Mouse (Mus musculus): ENCODE results near the gene Iqgap2.
A peak's percentile ranks its signal among the peaks of the same experiment; 100 is the strongest.

The Iqgap2 gene

DNA sequence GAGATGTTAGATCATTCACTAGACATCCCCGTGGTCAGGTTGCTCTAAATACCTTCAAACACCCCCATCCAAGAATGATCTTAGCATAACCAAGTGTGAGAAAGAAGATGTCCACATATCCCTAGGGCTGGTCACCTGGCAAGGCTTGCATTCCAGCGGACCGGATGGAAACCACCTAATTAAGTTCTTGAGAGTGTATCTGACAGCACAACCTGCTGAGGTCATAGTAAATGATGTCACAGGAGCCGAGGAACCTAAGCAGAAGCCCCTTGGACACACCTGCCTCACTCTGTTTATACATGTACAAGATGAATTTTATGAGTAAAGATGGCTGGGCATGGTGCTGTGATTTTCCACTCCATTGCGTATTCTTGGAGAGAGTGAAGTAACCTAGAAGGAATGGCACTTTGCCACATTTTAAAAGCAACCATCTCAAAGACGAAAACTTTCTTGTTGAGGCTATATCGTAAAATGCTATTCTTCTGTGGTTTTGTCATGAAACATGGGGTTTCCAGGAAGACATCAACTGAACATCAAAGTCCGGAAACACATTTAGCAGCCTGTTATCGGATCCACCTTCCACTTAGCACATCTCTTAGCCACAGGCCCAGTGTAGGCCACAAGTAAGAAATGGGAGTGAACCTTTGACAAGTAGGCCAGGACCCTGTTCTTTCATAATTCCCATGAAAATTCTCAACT lies 179.0 kb downstream of the Iqgap2 start:
- no peak for DNase-seq (ENCODE audit: low spot score)

DNA sequence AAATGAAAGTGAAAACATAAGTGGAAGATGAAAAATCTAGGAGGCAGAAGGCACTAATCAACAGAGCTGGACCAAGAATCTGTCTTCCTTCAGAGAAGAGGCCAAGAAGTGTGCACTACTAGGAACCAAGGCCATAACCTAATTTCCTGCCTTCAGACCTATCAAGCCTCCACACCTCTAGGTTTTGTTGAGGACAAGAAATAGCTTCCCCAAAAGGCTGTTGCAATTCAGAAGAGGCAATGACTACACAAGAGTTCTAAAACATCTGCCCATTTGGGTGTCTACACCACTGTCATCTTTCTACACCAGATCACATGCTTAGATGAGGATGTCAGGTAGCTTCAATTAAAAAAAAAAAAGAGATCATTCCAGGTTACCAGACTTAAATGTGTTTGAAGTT lies 179.7 kb downstream of the Iqgap2 start:
- DNase-seq (ENCODE audit: low spot score), result no peak

DNA sequence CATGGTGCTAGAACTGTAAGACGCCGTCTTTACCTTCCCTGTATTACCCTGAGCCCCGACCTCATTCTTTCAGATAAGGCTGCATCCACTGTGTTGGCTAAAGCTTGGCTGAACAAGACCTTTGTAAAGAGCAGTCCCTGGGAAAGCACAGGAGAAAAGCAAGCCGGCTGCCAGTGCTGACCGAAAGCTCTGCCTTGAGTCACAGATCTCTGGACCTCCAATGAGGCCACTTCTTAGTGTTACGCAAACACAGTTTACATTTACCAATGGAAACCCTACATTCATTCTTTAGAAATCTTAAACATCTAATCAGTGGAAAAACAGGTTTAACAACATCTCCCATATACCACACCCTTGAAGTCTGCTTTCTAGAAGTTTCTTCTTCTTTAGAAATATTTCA lies 186.1 kb downstream of the Iqgap2 start:
- no peak for DNase-seq (ENCODE audit: low spot score)

DNA sequence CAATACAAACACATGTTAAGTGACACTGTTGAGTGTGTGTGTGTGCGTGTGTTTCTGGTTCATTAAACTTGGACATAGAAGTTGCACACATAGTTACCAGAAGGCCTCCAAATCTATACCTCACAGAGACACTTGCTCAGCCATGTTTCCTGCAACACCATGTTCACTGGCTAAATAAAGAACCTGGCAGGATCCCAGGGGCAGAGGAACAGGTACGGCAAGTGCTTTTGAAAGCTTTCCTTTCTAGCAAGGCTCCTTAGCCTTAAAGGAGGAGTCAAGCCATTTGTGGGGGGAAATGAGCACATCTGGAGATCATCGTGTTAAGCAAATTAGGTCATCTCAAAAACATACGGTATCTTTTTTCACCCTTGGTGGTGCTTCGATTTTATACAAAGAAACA lies 188.3 kb downstream of the Iqgap2 start:
- no peak for DNase-seq (ENCODE audit: low spot score)

DNA sequence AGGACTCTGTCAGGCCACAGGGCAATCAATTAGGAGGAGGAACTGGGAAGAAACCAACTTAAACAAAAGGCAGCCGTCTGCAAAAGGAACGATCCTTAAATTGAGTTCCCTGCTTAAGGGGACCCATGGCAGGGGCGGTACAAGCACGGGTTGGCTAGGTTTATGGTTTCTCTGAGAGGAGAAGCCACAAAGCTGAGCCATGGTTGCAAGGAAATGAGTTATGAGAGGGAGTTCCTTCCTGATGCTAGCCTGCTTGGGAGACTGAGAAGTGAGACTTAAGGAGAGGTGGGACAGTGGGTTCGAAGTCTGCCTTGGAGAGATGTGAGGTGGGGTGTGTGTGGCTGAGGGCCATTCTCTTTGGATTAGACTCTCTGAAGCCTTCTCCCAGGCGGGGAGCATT lies 193.8 kb downstream of the Iqgap2 start:
- DNase-seq (ENCODE audit: low spot score), result no peak

DNA sequence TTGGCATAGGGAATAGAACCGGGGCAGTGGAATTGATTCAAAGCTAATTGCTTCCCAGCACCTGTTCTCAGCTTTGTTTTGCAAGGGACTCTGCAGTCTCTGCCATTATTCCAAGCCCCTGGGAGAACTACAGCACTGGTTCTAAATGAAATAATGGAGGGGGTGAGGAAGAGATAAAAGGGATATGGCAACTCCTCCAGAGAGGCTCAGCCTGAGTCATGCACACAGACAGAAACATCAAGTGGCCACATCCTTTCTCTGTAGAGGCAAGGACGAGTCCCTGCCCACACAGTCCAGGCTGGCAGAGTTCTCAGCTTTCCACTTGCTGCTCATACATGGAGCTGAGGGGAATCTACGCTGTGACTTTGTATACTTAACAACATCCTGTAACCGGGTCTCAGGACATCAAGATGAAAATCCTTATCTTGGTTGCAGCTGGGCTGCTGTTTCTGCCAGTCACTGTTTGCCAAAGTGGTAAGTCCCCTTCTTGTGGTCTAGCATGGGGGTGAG lies 195.0 kb downstream of the Iqgap2 start, which contains the start of gene F2rl2:
Gene F2rl2 (plus strand): TSS at position 200 of the 510 bp plus-strand sequence.
- DNase-seq (ENCODE audit: low spot score), result no peak

DNA sequence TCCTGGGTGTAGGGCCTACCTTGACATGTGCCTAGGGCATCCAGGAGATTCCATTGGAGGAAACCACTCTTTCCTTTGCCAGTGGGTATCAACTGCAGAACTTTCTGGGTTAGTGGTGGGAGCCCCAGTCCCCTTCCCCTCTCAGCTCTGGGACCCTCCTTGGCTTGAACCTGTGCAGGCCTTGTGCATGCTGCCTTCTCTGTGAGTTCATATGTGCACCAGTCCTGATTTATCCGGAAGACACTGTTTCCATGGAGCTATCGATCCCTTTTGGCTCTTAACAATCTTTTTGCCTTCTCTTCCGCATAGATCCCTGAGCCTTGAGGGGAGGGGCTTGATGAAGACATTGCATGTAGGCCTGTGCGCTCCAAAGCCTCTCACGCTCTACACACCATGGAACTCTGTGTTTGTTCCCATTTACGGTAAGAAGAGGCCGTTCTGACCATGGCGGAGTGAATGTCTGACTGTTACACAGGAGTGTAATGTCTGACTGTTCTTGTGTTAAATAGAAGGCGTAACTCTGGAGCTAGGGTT lies 195.5 kb downstream of the Iqgap2 start:
- DNase-seq (ENCODE audit: low spot score), result no peak

DNA sequence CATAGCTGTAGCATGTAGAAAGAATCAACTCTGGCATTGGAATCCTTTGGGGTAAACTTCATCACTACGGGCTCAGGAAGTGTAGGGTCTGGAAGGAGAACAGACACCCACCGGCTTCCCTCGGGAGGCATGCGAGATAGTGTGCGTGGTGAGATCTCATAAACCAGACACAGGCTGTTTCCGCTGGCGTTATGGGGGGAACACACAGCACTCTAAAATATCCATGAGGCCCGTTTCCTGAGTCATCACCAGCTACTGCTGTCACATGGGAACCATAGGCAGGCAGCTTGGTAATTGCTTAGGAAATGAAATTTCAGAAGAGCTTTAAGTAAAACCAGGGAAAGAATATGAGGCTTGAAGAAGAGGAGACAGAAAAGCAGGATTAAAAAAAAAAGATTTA lies 199.5 kb downstream of the Iqgap2 start:
- no peak for DNase-seq (ENCODE audit: low spot score)

DNA sequence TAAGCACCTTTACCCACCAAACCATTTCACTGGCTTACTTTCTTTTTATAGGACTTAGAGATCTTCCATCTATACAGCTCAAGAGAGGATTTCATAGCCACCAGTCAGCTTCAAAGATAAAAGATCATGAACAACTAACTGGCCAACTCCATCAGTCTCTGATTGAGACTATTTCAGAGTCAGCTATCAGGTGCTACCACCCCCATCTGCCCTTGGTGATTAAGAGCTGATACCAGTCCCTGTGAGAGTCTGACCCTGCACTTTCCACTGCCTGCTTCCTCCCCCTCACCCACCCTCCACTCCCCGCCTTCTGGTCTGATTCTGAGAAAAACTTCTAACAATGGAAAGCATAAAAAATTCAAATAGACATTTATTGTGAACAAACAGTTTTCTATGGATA lies 203.1 kb downstream of the Iqgap2 start:
- no peak for DNase-seq (ENCODE audit: low spot score)

DNA sequence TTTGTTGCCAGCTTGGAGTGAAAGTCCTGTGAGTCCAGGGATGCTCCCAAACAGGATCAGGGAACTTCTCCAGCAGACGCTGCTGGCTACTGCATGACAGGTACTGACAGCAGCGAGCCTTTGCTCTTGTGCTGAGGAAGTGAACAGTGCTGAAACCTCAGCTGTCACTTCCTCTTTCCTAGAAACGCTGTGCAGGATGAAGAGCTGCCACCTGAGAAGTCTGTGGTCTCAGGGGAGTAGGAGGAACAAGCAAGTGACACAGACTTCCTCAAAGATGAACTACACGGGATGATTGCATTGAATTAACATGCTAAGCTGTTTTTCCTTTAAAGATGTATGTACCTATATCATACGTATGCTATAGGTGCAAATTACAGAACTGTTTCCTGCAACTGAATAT lies 206.0 kb downstream of the Iqgap2 start:
- no peak for DNase-seq (ENCODE audit: low spot score)

DNA sequence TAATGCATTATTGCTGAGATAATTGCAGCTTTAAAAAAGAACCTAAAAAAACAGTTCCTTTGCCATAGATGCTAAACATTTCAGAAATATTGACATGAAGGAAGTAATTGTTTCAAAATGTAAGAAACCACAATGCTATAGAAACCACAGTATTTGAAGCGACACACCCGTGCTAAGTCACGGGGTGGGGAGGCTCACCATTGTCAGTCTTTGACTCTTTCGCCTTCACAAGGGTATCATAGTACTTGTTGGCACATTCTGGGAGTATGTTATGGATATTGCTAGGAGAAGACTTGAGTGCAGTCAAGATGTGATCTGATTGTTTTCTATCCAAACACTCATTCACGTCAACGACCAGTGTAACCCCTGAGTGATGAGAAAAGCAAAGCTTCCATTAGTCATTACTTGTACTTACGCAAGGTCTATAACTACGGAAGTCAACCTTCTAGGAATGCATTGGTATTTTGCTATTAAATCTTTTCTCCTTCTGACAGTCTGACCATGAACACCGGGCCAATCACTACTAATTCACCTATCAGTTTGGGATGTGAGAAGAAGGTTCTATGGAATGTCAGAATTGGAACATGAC lies 207.0 kb downstream of the Iqgap2 start:
- no peak for DNase-seq (ENCODE audit: low spot score)

DNA sequence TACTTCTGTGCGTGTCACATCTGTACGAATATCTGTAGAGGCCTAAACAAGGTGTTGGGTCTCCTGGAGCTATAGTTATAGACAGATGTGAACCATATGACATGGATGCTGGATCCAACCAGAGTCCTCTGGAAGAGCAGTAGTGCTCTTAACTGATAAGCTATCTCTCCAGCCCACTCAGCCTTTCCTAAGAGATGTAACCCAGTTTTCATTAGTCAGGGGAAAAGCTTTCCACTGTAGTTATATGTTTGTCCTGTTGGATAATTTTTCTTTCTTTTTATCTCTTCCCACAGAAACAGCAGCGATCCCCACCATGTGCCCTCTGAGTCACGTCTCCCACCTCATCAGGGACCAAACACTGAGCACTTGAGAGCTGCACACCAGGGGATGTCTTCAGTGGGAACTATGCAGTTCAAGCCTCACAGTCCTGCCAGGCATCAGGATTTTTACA lies 212.2 kb downstream of the Iqgap2 start:
- no peak for DNase-seq (ENCODE audit: low spot score)

DNA sequence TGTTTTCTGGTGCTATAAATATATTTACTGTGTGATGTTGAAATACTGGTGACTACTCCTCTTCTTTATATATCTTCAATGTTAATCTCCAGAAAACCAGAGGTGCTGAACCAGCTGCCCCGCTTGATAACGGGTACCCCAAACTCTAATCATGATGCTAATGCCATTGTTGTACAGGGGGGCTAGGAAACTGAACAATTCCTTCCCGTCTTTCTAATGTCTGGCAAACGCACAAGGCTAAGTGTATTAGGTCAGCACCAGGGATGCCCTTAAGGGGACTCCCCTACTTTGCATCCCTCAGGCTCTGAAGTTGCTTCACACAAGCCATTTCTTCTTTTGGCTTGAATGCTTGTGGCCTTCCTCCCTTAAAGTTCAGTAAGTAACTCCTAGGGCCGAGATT lies 212.6 kb downstream of the Iqgap2 start:
- DNase-seq (ENCODE audit: low spot score), result no peak

DNA sequence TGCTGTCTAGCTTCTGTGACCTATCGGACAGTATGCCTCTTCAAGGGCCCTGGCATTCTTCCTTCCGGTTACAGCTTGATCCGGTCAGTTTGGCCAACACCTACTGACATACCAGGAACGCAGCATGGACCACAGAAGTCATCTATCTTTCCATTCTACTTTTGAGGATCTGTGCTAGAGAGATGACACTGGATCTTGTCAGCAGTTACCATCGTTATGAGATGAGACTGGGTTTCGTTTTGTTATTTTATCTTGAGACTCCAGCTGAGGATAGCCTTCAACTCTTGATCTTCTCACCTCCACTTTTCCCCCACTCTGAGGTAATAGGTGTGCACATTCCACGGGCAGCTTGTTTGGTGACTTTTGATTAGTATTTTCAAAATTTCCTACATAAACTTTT lies 219.3 kb downstream of the Iqgap2 start:
- DNase-seq (ENCODE audit: low spot score), result no peak

DNA sequence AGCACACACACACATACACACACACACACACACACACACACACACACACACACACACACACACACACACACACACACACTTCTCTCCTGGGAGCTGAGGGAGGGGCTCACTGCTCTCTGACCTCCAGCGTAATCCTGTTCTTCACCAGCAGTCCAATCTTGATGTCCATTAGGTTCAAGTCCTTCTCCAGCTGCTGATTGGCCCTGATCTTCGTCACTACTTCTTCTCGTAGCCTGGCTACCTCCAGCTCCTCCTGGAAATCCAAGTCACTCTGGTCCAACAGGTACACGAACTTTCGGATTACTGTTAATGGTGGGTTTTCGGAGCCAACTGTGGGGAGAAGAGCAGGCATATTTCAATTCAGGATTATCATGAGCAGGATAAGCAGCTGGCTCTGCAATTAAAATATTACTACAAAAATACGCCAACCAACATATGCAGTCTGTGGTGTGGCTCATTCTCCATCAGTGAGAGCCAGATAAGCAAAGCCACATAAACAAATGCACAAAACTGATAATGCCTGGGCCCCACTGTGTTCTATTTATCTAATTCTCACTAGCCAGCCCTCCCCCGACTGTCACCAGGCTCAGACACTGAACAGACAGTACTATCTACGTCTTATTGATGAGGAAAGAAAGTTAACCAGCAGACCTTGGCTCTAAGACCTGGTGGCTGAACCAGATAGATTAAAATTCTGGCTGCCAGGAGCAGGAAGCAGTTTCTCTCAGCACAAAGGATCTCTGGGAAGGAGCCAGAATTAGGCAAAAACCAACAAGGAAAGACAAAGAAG lies 220.4 kb downstream of the Iqgap2 start:
- peak; percentile 35 for DNase-seq (ENCODE audit: low spot score)

DNA sequence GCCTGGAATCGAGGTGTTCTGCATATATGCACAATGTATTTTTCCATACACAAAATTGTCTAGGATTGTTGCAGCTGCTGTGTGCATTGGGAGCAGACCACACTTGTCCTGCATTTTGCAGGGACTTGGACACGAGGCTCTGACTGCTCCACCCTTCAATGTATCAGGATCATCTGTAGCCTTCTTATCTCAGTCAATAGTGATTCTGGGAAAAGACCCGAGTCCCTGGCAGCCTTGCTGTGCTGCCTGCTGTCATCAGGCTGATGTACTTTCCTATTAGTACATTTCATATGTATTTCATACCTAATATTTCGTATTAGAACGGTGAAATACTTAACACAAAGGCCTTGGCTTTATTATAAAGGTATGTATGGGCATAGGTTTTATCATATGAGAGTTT lies 221.2 kb downstream of the Iqgap2 start:
- no peak for DNase-seq (ENCODE audit: low spot score)

DNA sequence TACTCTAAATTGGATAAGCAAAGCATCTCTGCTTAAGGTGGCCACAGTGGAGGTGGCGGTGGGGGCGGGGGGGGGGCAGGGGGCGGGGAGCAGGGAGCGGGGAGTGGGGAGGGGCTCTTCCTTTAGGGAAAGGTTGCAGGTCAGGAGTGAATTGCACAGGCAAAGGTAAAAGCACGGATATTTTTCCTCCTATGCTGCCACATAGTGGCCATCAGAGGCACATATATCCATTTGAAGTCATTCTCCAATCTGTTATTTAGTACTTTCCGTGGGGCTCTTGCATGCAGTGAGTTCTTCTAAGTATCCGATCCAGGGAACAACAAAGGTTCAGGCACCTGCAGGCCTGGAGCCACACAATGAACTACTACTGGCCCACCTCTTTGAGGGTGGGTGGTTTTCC lies 224.5 kb downstream of the Iqgap2 start:
- peak; percentile 37 for DNase-seq (ENCODE audit: low spot score)

DNA sequence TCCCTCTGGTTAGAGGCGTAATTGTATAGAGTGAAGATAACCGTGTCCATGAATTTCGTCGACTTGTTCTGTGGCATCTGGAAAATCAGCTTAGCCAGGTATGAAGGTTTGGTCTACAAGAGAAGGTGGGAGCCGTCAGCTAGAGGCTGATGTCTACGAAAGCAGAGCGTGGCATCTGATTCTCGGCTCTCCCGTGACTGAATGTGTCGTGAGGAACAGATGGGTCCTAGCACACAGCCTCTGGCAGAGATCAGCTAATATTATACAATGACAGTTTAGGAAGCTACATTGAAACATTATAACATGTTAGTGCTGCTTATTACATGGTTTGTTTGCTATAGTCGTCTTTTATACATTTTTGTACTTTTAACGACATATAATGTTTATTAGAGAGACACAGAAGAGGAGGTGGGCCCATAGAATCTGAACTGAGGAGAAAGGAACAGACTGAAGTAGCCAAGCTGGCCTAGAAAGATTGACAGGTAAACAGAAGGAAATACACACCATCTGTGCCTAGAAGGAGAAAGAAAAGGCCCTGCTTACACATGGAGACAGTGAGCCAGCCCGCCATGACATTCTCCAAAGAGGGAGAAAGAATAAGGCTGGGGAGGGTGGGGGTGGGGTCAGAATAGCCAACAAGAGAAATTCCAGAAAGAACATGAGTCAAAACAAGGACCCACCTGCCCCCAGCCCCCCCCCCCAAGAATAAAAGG lies 225.9 kb downstream of the Iqgap2 start:
- no peak for DNase-seq (ENCODE audit: low spot score)

DNA sequence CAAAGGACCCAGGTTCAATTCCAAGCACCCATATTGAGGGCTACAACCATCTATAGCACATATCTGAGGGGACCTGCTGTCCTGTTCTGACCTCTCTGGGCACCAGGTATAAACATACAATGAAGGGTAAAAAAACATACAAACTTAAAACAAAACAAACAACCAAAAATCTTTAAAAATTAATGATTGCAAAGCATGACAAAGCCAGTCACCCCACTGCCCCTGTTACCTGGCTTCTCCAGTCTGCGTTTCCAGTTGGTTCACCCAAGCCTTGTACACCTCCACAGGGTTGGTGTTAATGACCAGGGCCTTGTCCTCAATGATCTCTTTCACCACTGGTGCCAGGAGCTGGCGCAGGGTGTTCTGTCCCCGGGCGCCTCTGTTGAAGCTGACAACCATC lies 227.9 kb downstream of the Iqgap2 start:
- DNase-seq (ENCODE audit: low spot score), result no peak

DNA sequence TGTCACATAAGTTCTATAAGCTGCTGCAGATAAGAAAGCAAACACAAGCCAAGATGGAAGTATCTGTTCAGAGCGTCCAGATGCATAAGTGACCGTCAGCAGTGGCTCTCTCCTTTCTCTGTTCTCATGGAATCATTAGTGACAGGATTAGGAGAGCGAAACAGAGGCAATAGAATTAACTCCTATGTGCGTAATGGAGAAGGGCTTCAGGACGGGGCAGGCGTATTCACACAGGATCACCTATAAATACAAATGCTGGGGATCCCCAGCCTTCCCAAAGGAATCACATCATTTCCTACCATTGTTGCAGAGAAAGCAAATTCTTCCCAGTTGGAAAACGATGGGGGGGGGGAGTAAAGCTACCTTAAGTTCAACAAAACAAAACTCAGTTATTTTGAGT lies 232.3 kb downstream of the Iqgap2 start:
- no peak for DNase-seq (ENCODE audit: low spot score)

DNA sequence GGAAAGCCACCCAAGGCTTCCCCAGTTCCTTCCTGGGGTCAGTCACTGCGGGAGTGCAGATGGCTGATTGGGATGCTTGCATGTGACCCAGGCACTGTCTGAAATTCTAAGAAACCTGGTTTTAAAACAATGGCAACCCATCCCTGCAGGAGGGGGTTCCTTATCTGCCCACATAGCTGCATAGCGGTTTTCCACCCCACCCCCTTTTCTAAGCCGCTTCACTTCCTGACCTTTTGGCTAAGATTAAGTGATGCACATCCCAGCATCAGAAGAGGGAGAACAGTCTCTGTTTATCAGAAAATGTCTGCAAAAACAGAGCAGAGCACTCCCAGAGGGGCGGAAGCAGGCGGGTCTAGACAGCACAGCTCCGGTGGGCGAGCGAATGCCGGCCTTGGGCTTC lies 234.6 kb downstream of the Iqgap2 start:
- DNase-seq (ENCODE audit: low spot score), result peak; percentile 11

DNA sequence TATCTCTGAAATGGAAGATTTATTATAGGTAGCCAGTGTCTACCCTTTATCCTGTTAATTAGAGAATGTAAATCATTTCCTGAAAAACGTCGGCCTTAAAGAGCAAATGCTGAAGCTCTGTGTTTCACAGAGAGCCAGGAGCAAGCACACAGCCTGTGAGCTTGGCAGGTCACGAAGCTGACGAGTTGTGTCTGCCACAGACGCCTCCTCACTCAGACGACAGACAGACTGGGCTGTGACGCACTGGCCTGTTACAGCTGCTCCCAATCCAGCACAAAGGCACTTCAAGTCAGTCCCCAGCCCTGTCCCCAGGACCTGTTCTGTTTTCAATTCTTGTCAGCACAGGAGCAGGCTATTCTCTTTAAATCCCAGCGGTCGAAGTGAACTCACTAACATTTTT lies 236.4 kb downstream of the Iqgap2 start:
- DNase-seq (ENCODE audit: low spot score), result peak; percentile 59
